Mouse (Mus musculus) G1E (cell line): ENCODE measurements at regions not wholly inside any gene's neighbourhood (a gene's known extent, or its start where the extent isn't known, plus 50 kb on each side); places are given as distances from the start of the nearest gene placed in this dataset.

Source experiments
- ATAC-seq: 2 replicates; pipeline ENCODE4 v1.8.0; 2016; ENCODE audit warnings: mild to moderate bottlenecking; ENCODE audit not compliant: insufficient number of reproducible peaks, poor library complexity, low FRiP score, severe bottlenecking; ENCODE audit errors: extremely low read depth
- DNase-seq: peaks from one replicate; pipeline ENCODE4 v3.0.0; 2012; ENCODE audit warnings: low spot score
- H3K27me3 ChIP-seq: 2 replicates; pipeline ENCODE4 v1.6.1; 2012; ENCODE audit warnings: mild to moderate bottlenecking, low read length, inconsistent platforms; ENCODE audit not compliant: insufficient read depth
- H3K36me3 ChIP-seq: replicated peaks from 2 replicates; pipeline ENCODE3; 2012; ENCODE audit warnings: mild to moderate bottlenecking, inconsistent platforms
- H3K4me1 ChIP-seq: 2 replicates; pipeline ENCODE4 v1.6.1; 2012; ENCODE audit warnings: low read depth, low read length, inconsistent platforms, mixed read lengths; ENCODE audit not compliant: insufficient read depth
- H3K4me3 ChIP-seq: 2 replicates; pipeline ENCODE4 v1.5.1; 2012; ENCODE audit warnings: low read depth, mild to moderate bottlenecking, inconsistent platforms, low read length, moderate library complexity, mixed read lengths
- H3K9me3 ChIP-seq: replicated peaks from 2 replicates; pipeline ENCODE4 v1.6.1; 2012; ENCODE audit warnings: inconsistent platforms
- CTCF ChIP-seq: IDR thresholded peaks from 2 replicates; pipeline ENCODE4 v1.5.1; 2012; ENCODE audit warnings: low read depth, low read length, inconsistent platforms, mixed read lengths
- GATA1 ChIP-seq: IDR thresholded peaks from 2 replicates; pipeline ENCODE4 v1.6.1; 2012; ENCODE audit warnings: borderline replicate concordance, low read length, inconsistent platforms, mixed read lengths
- GATA2 ChIP-seq: IDR thresholded peaks from 2 replicates; pipeline ENCODE4 v1.6.1; 2012; ENCODE audit warnings: low read depth, low read length, inconsistent platforms, borderline replicate concordance
- POLR2AphosphoS5 ChIP-seq: IDR thresholded peaks from 2 replicates; pipeline ENCODE4 v1.6.1; 2012; ENCODE audit warnings: low read depth, low read length, inconsistent platforms; ENCODE audit not compliant: insufficient replicate concordance
- TAL1 ChIP-seq: conservative IDR thresholded peaks from 2 replicates; pipeline ENCODE4 v1.6.1; 2012; ENCODE audit warnings: low read depth, low read length, inconsistent platforms, mixed read lengths

DNA sequence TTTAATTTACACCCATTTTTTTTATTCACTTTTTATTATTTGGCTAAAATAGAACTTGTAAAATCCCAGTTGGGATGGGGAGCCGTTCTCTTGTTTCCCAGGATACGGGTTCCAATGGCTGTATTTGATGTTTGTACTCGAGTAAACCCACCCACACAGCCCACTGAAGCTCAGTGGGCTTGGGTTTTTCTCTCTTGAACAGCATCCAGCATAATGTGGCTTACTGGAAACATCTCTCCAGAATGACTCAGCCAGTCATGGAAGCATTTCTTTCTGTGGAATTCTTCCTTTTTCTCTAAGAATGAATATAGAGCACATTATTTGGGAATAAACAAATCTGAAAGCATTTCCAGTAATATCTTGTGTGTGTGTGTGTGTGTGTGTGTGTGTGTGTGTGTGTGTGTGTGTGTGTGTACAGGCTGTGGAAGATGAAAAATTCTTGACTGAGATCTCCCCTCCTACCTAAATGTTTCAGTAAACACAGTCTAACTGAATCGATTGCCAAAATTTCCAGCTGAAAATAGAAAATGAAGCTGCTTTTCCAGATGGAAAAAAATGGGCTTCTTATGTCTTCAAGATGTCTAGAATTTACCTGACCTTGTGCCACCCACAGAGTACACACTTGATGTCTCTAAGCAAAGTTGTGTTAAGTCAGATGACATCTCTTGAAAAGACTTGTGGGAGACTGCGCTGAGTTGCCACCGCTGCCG lies 205.3 kb upstream of the Krr1 start:
- no peak for DNase-seq
- H3K4me3 ChIP-seq, result no peak overlapping the region
- H3K27me3 ChIP-seq, result peaks cover 12% of the 10 kb centered on the region
- H3K4me1 ChIP-seq, result no peaks in the 10 kb centered on the region; the same call in 1 of the 2 replicates
- no peak for TF ChIP-seq TAL1
- no peak for TF ChIP-seq GATA1
- no peak for TF ChIP-seq CTCF
- no peak for TF ChIP-seq GATA2
- no peak for TF ChIP-seq POLR2AphosphoS5
- no peaks in the 10 kb centered on the region for H3K9me3 ChIP-seq
- no peaks in the 10 kb centered on the region for H3K36me3 ChIP-seq
- ATAC-seq, result no peak

DNA sequence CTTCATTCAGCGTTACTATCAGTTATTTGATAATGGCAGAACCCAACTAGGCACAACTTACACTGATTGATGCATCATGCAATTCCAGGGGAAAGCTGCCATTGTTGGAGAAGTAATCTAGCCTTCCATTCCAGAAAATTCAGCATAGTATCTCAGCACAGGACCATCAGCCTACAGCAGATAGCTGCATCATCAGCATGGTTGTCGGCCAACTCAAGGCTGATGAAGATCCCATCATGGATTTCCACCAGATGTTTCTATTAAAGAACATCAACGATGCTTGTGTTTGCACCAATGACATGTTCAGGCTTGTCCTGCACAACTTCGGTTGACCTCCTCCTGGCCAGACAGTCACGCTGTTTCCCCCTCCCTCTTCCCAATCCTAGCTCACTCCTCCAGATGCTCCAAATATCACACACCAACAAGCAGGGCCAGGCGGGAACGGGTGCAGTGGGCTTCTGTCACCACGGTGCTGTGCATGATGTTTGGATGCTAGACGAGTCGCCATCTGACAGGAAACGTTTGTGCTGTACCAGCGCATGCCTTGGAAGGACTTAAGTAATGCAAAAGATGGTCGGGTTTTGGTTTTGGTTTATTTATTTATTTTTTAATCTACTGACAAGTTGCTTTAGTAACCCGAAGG lies 204.5 kb upstream of the Krr1 start:
- no peak for TF ChIP-seq CTCF
- no peak for TF ChIP-seq POLR2AphosphoS5
- TF ChIP-seq GATA1, result no peak
- no peak for TF ChIP-seq TAL1
- TF ChIP-seq GATA2, result no peak
- Histone ChIP-seq H3K27me3 (peaks cover 12% of the 10 kb centered on the region), H3K36me3 (no peaks in the 10 kb centered on the region), H3K4me3 (no peak overlapping the region), H3K9me3 (no peaks in the 10 kb centered on the region), H3K4me1 (no peaks in the 10 kb centered on the region; the same call in 1 of the 2 replicates)
- DNase-seq (no peak), ATAC-seq (no peak)

DNA sequence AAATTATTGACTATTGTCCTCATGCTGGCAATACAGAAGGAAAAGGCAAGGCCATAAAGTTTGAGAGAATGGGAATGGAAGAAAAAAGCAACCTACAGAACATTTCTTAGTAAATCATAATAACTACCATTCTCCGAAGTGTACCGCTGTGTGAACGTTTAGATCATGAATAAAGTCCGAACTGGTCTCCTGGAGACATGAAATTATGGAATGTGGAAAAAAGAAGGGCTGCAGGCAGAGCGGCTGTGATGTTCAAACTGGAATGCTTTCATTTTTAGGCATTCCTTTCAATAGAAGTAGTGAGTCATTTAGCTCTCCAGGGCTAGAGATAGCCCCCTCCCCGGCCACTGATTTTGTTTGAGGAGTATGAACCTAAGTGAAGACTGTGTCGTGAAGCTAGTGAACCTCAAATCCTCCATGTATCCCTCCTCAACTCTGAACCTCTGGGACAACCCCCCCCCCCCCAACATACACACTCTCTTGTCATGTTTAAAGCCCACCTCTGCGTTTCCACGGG lies 202.9 kb upstream of the Krr1 start:
- no peak overlapping the region for H3K4me3 ChIP-seq
- no peak for ATAC-seq
- no peak for TF ChIP-seq TAL1
- no peak for TF ChIP-seq POLR2AphosphoS5
- no peak for TF ChIP-seq CTCF
- TF ChIP-seq GATA2, result no peak
- no peak for TF ChIP-seq GATA1
- DNase-seq, result no peak
- H3K4me1 ChIP-seq, result no peaks in the 10 kb centered on the region; the same call in 1 of the 2 replicates
- no peaks in the 10 kb centered on the region for H3K9me3 ChIP-seq
- no peaks in the 10 kb centered on the region for H3K36me3 ChIP-seq
- peaks cover 12% of the 10 kb centered on the region for H3K27me3 ChIP-seq

DNA sequence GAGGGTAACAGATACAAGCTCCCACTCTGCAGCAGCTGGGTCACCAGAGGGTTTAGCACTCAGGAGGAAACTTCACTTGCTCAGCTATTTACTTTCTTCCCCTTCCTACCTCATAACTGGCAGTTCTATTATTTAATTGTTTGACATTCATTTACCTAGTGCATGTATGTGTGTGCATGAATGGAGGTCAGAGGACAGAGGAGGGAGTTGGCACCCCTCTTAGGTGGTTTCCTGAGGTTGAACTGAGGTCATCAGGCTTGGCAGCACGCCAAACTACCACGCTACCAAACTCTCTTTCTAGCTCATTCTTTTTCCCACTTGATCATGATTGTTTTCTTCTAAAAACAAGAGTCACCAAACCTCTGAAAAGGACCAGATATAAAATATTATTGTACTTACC lies 202.4 kb upstream of the Krr1 start:
- DNase-seq, result no peak
- peaks cover 12% of the 10 kb centered on the region for H3K27me3 ChIP-seq
- H3K9me3 ChIP-seq, result no peaks in the 10 kb centered on the region
- no peak for ATAC-seq
- TF ChIP-seq POLR2AphosphoS5 (no peak), GATA2 (no peak), TAL1 (no peak), CTCF (no peak), GATA1 (no peak)
- no peaks in the 10 kb centered on the region; the same call in 1 of the 2 replicates for H3K4me1 ChIP-seq
- no peaks in the 10 kb centered on the region for H3K36me3 ChIP-seq
- no peak overlapping the region for H3K4me3 ChIP-seq

DNA sequence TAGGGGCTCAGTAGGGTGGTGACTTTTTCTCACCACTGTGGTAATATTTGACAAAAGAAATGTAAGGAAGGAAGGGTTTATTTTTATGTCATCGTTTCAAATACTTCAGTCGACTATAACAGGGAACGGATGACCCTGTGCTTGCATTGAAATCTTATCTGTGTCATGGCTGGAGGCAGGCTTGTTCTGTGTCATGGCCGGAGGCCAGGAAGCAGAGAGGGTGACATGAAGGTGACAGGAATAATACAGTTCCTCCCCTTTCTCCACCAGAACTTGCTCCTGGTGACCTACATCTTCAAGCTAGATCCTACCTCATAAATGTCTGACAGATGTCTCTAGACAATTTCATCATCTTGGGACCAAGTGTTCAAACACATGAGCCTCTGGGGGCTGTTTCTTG lies 201.5 kb upstream of the Krr1 start:
- Histone ChIP-seq H3K27me3 (peaks cover 12% of the 10 kb centered on the region), H3K36me3 (no peaks in the 10 kb centered on the region), H3K4me3 (no peak overlapping the region), H3K4me1 (no peaks in the 10 kb centered on the region; the same call in 1 of the 2 replicates), H3K9me3 (no peaks in the 10 kb centered on the region)
- ATAC-seq (no peak), DNase-seq (no peak)
- TF ChIP-seq CTCF, result no peak
- TF ChIP-seq TAL1, result no peak
- no peak for TF ChIP-seq GATA2
- no peak for TF ChIP-seq GATA1
- no peak for TF ChIP-seq POLR2AphosphoS5

DNA sequence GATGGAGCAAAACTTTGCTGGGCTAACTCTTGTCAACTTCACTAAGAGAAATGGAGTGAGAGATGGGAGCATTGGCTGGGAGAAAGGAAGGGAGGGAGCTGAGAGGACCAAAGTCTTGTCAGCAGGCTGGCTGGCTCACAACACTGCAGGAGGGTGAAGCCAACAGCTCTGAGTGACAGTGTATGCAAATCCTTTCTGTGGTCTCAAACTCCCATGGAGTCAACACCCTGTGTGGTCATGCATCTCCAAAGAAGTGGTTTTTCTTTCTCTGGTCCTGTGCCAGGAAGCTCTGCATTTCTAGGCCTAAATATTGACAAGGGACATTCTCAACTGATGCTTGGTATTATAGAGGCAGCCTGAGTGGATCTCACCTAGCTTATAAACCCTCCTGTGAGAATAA lies 194.9 kb upstream of the Krr1 start:
- Histone ChIP-seq H3K27me3 (peaks cover 3% of the 10 kb centered on the region), H3K4me3 (no peak overlapping the region), H3K9me3 (no peaks in the 10 kb centered on the region), H3K4me1 (no peaks in the 10 kb centered on the region), H3K36me3 (no peaks in the 10 kb centered on the region)
- no peak for TF ChIP-seq GATA2
- TF ChIP-seq GATA1, result no peak
- no peak for TF ChIP-seq CTCF
- TF ChIP-seq POLR2AphosphoS5, result no peak
- TF ChIP-seq TAL1, result no peak
- ATAC-seq, result no peak
- DNase-seq, result no peak
